Mouse (Mus musculus): ENCODE results near the gene Mief2. TPM values are rescaled to one million over a fixed set of nuclear protein-coding genes. Genes with fewer than 3 reads are reported as not detected.

Gene Mief2
- polyA plus RNA-seq, 1 experiment = 23.5 TPM

- Histone ChIP-seq H3K4me1 (ENCODE audit: control insufficient read depth, insufficient read depth, insufficient read length, low read length) (peaks cover 2% of the 10 kb centered on the region; the same call in 1 of the 2 replicates), H3K27ac (replicated peaks; ENCODE audit: low read depth, low read length) (no peak overlapping the region), H3K4me3 (ENCODE audit: insufficient read depth, low read depth, low read length) (no peak overlapping the region)
Observed at GRCm38 (mm10) chr11:60736491-60736890, 8.3 kb downstream of the Mief2 start.

GRCm38 (mm10) chr11:60737450-60737849 lies 9.3 kb downstream of the Mief2 start:
- H3K4me1 ChIP-seq (ENCODE audit: control insufficient read depth, insufficient read depth, insufficient read length, low read length) = peaks cover 2% of the 10 kb centered on the region; the same call in 1 of the 2 replicates
- H3K27ac ChIP-seq (replicated peaks; ENCODE audit: low read depth, low read length) = no peak overlapping the region

GRCm38 (mm10) chr11:60740321-60740720 lies 12.1 kb downstream of the Mief2 start:
- Histone ChIP-seq H3K4me1 (ENCODE audit: control insufficient read depth, insufficient read depth, insufficient read length, low read length) (peaks cover 2% of the 10 kb centered on the region; the same call in 1 of the 2 replicates), H3K4me3 (ENCODE audit: insufficient read depth, low read depth, low read length) (no peak overlapping the region)

More at GRCm38 (mm10) chr11:60737450-60737849, 9.3 kb downstream of the Mief2 start:
- H3K4me3 ChIP-seq (ENCODE audit: insufficient read depth, low read depth, low read length) = no peak overlapping the region

GRCm38 (mm10) chr11:60755570-60755969 lies 27.4 kb downstream of the Mief2 start:
- H3K4me3 ChIP-seq (ENCODE audit: insufficient read depth, low read depth, low read length) = no peak overlapping the region
- H3K4me1 ChIP-seq (ENCODE audit: control insufficient read depth, insufficient read depth, insufficient read length, low read length) = no peaks in the 10 kb centered on the region
- no peak overlapping the region for H3K27ac ChIP-seq (replicated peaks; ENCODE audit: low read depth, low read length)

More at GRCm38 (mm10) chr11:60740321-60740720, 12.1 kb downstream of the Mief2 start:
- H3K27ac ChIP-seq (replicated peaks; ENCODE audit: low read depth, low read length) = no peak overlapping the region

GRCm38 (mm10) chr11:60761681-60762080 lies 33.5 kb downstream of the Mief2 start:
- Histone ChIP-seq H3K27ac (replicated peaks; ENCODE audit: low read depth, low read length) (no peak overlapping the region), H3K4me3 (ENCODE audit: insufficient read depth, low read depth, low read length) (no peak overlapping the region), H3K4me1 (ENCODE audit: control insufficient read depth, insufficient read depth, insufficient read length, low read length) (no peaks in the 10 kb centered on the region)

GRCm38 (mm10) chr11:60766969-60767368 lies 38.8 kb downstream of the Mief2 start:
- Histone ChIP-seq H3K27ac (replicated peaks; ENCODE audit: low read depth, low read length) (no peak overlapping the region), H3K4me1 (ENCODE audit: control insufficient read depth, insufficient read depth, insufficient read length, low read length) (no peaks in the 10 kb centered on the region), H3K4me3 (ENCODE audit: insufficient read depth, low read depth, low read length) (no peak overlapping the region)

DNA sequence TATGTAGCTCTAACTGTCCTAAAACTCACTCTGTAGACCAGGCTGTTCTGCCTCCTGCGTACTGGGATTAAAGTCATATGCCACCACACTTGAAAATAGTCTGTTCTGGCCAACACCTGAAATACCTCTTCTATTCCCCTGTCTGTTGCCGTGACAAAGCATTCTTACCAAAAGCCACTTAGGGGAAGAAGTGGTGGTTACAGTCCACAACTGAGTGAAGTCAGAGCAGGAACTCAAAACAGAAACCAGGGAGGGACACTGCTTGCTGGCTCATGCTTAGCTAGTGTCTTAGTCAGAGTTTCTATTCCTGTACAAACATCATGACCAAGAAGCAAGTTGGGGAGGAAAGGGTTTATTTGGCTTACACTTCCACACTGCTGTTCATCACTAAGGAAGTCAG lies 41.1 kb downstream of the Mief2 start:
- no peak overlapping the region for H3K4me3 ChIP-seq (ENCODE audit: insufficient read depth, low read depth, low read length)
- no peak overlapping the region for H3K27ac ChIP-seq (replicated peaks; ENCODE audit: low read depth, low read length)
- H3K4me1 ChIP-seq (ENCODE audit: control insufficient read depth, insufficient read depth, insufficient read length, low read length) = no peaks in the 10 kb centered on the region

- Histone ChIP-seq H3K4me3 (ENCODE audit: insufficient read depth, low read depth, low read length) (no peak overlapping the region), H3K4me1 (ENCODE audit: control insufficient read depth, insufficient read depth, insufficient read length, low read length) (no peaks in the 10 kb centered on the region), H3K27ac (replicated peaks; ENCODE audit: low read depth, low read length) (no peak overlapping the region)
Observed at GRCm38 (mm10) chr11:60770776-60771175, 42.6 kb downstream of the Mief2 start.

DNA sequence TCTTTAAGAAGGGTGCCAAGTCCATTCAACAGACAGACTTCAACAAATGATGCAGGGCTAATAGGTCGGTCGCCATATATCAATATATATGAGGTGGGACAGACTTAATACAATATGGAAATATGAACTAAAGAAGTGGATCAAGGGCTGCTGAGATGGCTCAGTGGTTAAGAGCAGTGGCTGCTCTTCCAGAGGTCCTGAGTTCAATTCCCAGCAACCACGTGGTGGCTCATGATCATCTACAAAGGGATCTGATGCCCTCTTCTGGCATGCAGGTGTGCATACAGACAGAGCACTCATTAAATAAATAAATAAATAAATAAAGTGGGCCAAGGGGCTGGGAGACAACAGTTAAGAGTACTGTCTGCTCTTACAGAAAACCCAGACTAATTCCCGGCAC lies 44.0 kb downstream of the Mief2 start:
- Histone ChIP-seq H3K4me3 (ENCODE audit: insufficient read depth, low read depth, low read length) (no peak overlapping the region), H3K27ac (replicated peaks; ENCODE audit: low read depth, low read length) (no peak overlapping the region), H3K4me1 (ENCODE audit: control insufficient read depth, insufficient read depth, insufficient read length, low read length) (no peaks in the 10 kb centered on the region)

DNA sequence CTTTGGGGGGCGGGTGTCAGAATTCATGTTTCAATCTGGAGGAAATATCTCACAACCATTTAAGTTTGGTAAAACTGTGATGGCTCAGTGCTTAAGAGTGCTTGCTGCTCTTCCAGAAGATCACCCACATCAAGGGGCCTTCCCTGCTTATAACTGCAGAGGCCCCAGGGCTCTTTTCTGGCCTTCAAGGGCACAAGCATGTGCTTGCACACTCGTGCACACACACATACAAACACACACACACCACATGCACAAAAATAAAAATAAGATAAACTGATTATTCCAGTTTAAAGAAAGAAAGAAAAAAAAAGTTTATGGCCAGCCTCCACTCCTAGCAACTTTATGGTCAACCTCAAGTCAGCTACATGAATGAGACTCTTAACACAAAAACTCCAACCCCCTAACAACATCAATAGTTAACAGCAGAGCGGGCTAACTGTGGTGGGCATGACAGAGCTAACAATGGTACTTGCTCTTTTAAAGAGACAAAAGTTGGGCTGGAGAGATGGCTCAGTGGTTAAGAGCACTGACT lies 46.0 kb downstream of the Mief2 start:
- H3K4me3 ChIP-seq (ENCODE audit: insufficient read depth, low read depth, low read length) = no peak overlapping the region
- H3K27ac ChIP-seq (replicated peaks; ENCODE audit: low read depth, low read length) = no peak overlapping the region
- H3K4me1 ChIP-seq (ENCODE audit: control insufficient read depth, insufficient read depth, insufficient read length, low read length) = peaks cover 13% of the 10 kb centered on the region

- H3K27ac ChIP-seq (replicated peaks; ENCODE audit: low read depth, low read length) = no peak overlapping the region; the same call in 1 of the 2 replicates
- H3K4me1 ChIP-seq (ENCODE audit: control insufficient read depth, insufficient read depth, insufficient read length, low read length) = peaks cover 19% of the 10 kb centered on the region
- H3K4me3 ChIP-seq (ENCODE audit: insufficient read depth, low read depth, low read length) = no peak overlapping the region
Observed at GRCm38 (mm10) chr11:60774841-60775240, 46.6 kb downstream of the Mief2 start.

DNA sequence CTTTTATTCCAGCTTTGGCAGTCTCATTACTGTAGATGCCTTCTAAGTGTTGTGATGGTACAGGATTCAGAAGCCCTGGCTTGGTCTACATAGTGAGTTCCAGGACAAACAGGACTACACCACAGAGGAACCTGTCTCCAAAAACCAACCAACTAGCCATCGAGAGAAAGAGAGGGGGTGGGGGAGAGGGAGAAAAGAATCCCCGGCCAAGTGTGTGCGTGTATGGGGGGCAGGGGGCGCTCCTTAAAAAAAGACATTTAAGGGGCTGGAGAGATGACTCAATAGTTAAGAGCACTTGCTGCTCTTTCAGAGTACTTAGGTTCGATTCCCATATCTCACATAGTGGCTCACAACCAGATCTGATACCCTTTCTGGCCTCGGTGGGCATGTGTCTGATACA lies 47.4 kb downstream of the Mief2 start:
- Histone ChIP-seq H3K27ac (replicated peaks; ENCODE audit: low read depth, low read length) (no peak overlapping the region), H3K4me3 (ENCODE audit: insufficient read depth, low read depth, low read length) (no peak overlapping the region), H3K4me1 (ENCODE audit: control insufficient read depth, insufficient read depth, insufficient read length, low read length) (peaks cover 26% of the 10 kb centered on the region)

DNA sequence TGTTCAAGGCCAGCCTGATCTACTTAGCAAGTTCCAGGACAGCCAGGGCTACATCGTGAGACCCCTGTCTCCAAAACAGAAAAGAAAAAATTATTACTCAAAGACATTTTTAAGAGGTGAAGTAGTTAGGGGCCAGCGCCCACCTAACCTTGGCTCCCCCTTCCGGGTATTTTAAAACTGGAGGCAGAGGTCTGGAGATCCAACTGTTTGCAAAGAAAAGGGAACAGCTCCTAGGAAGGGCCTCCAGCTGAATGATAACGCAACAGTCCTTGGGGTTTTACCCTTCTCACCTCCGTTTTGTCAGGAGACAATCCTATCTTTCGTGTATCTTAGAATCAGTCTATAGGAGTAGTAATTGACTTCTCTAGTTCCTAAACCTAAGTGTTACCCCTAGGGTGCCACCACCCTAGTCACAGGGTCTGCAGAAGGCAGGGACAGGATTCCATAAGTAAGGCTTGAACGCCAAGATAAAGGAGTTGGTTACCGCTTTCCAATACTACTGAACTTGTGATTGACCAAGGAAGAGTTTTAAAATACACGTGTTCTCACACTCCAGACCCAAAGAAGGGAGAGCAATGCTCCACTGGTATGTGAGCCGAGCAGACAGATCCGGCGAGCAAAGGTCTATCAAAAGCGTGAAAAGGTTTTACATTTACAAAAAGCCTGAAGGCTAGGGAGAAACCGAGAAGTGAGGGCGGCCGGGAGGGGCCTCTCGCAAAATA lies 48.1 kb downstream of the Mief2 start:
- H3K27ac ChIP-seq (replicated peaks; ENCODE audit: low read depth, low read length) = peak overlapping the region; percentile 76
- peaks cover 33% of the 10 kb centered on the region for H3K4me1 ChIP-seq (ENCODE audit: control insufficient read depth, insufficient read depth, insufficient read length, low read length)
- H3K4me3 ChIP-seq (ENCODE audit: insufficient read depth, low read depth, low read length) = peak overlapping the region; percentile 85

- Histone ChIP-seq H3K27ac (replicated peaks; ENCODE audit: low read depth, low read length) (peak within 1 kb of the TSS; percentile 97), H3K4me3 (ENCODE audit: insufficient read depth, low read depth, low read length) (peak within 1 kb of the TSS; percentile 85), H3K4me1 (ENCODE audit: control insufficient read depth, insufficient read depth, insufficient read length, low read length) (peaks cover 40% of the 10 kb centered on the region)
Observed at GRCm38 (mm10) chr11:60776829-60777740, 48.9 kb downstream of the Mief2 start, which contains the start of the genes Top3a and Smcr8. Gene Top3a, minus strand, starts transcription at chr11:60777365. Gene Smcr8, plus strand, starts transcription at chr11:60777524.

GRCm38 (mm10) chr11:60777801-60778370 lies 49.7 kb downstream of the Mief2 start:
- Histone ChIP-seq H3K27ac (replicated peaks; ENCODE audit: low read depth, low read length) (peak overlapping the region; percentile 97), H3K4me3 (ENCODE audit: insufficient read depth, low read depth, low read length) (peak overlapping the region; percentile 85), H3K4me1 (ENCODE audit: control insufficient read depth, insufficient read depth, insufficient read length, low read length) (peaks cover 40% of the 10 kb centered on the region)

Measured in brown adipose tissue, adult 24 weeks (tissue).